Mouse (Mus musculus): ENCODE data around the gene Neurod6. TPM values are rescaled to one million over a fixed set of nuclear protein-coding genes. Genes with fewer than 3 reads are reported as not detected.

Gene Neurod6
- total and polyA plus RNA-seq, 3 experiments: not detected

GRCm38 (mm10) chr6:55683506-55683905 is 2.4 kb upstream of the Neurod6 start:
- no peak overlapping the region for H3K27ac ChIP-seq (ENCODE audit: insufficient read depth, low read depth)
- peaks cover 0 to 12% of the 10 kb centered on the region in 2 experiments; a peak in 1 of 4 replicates for H3K4me1 ChIP-seq (ENCODE audit: control insufficient read depth in 1 of 2, insufficient read depth in 2 of 2)
- no peaks in the 10 kb centered on the region for H3K27me3 ChIP-seq (replicated peaks)
- H3K4me2 ChIP-seq (ENCODE audit: insufficient read depth, low read depth, poor library complexity, severe bottlenecking): no peak overlapping the region
- no peak overlapping the region for H3K9ac ChIP-seq (ENCODE audit: insufficient read depth, low read depth)
- DNase-seq (ENCODE audit: extremely low read depth): no peak
- dilution Hi-C loops (cut with MboI; ENCODE audit: extremely low pct_ligation_motif_present, extremely low pct_unique_long_range_greater_than_20kb, low sequenced_read_pairs): no loop called here
- TF ChIP-seq GABPA (IDR thresholded peaks at IDR 0.05; ENCODE audit: insufficient replicate concordance, low read depth, low read length) (no peak), CHD2 (IDR thresholded peaks at IDR 0.05; ENCODE audit: low read length) (no peak), CTCF (conservative IDR thresholded peaks at IDR 0.05 in 1 of 2, IDR thresholded peaks at IDR 0.05 in 1 of 2; ENCODE audit: low read depth in 2 of 2, low read length in 2 of 2) (no peak), POLR2A (IDR thresholded peaks at IDR 0.05; ENCODE audit: low read depth, low read length) (no peak), ETS1 (conservative IDR thresholded peaks at IDR 0.05; ENCODE audit: low read depth, low read length) (no peak), RCOR1 (conservative IDR thresholded peaks at IDR 0.05; ENCODE audit: low read depth, low read length) (no peak), NELFE (IDR thresholded peaks at IDR 0.05; ENCODE audit: low read depth, low read length) (no peak), ZNF384 (IDR thresholded peaks at IDR 0.05; ENCODE audit: low read depth, low read length) (no peak), MAX (IDR thresholded peaks at IDR 0.05; ENCODE audit: low read length) (no peak), USF1 (IDR thresholded peaks at IDR 0.05; ENCODE audit: low read depth, low read length) (no peak), TBP (conservative IDR thresholded peaks at IDR 0.05; ENCODE audit: low read depth, low read length) (no peak), ZMIZ1 (IDR thresholded peaks at IDR 0.05; ENCODE audit: low read depth, low read length) (no peak), UBTF (IDR thresholded peaks at IDR 0.05; ENCODE audit: low read depth, low read length) (no peak), JUND (conservative IDR thresholded peaks at IDR 0.05; ENCODE audit: low read depth, low read length) (no peak)
- H3K79me2 ChIP-seq (replicated peaks; ENCODE audit: control insufficient read depth, extremely low read depth, insufficient read depth, poor library complexity, severe bottlenecking): no peaks in the 10 kb centered on the region
- in situ Hi-C loops (cut with MboI; ENCODE audit: low pct_ligation_motif_present, low pct_unique_long_range_greater_than_20kb, low sequenced_read_pairs): no loop called here
- no peak overlapping the region for H3K4me3 ChIP-seq (replicated peaks in 1 of 3; ENCODE audit: low read depth in 2 of 3, low read length in 2 of 3, poor library complexity in 1 of 3)
- H3K9me3 ChIP-seq (replicated peaks; ENCODE audit: low read length): no peaks in the 10 kb centered on the region
- no peaks in the 10 kb centered on the region for H3K36me3 ChIP-seq (replicated peaks in 1 of 2; ENCODE audit: control insufficient read depth in 1 of 2, insufficient read depth in 1 of 2, low read length in 1 of 2)

GRCm38 (mm10) chr6:55682886-55683285 is 1.8 kb upstream of the Neurod6 start:
- Histone ChIP-seq H3K79me2 (replicated peaks; ENCODE audit: control insufficient read depth, extremely low read depth, insufficient read depth, poor library complexity, severe bottlenecking) (no peaks in the 10 kb centered on the region), H3K27me3 (replicated peaks) (no peaks in the 10 kb centered on the region), H3K27ac (ENCODE audit: insufficient read depth, low read depth) (no peak overlapping the region), H3K4me1 (ENCODE audit: control insufficient read depth in 1 of 2, insufficient read depth in 2 of 2) (peaks cover 0 to 12% of the 10 kb centered on the region in 2 experiments; a peak in 1 of 4 replicates), H3K4me2 (ENCODE audit: insufficient read depth, low read depth, poor library complexity, severe bottlenecking) (no peak overlapping the region), H3K36me3 (replicated peaks in 1 of 2; ENCODE audit: control insufficient read depth in 1 of 2, insufficient read depth in 1 of 2, low read length in 1 of 2) (no peaks in the 10 kb centered on the region), H3K9ac (ENCODE audit: insufficient read depth, low read depth) (no peak overlapping the region), H3K4me3 (replicated peaks in 1 of 3; ENCODE audit: low read depth in 2 of 3, low read length in 2 of 3, poor library complexity in 1 of 3) (no peak overlapping the region), H3K9me3 (replicated peaks; ENCODE audit: low read length) (no peaks in the 10 kb centered on the region)
- DNase-seq (ENCODE audit: extremely low read depth): no peak
- dilution Hi-C loops (cut with MboI; ENCODE audit: extremely low pct_ligation_motif_present, extremely low pct_unique_long_range_greater_than_20kb, low sequenced_read_pairs) (no loop called here), in situ Hi-C loops (cut with MboI; ENCODE audit: low pct_ligation_motif_present, low pct_unique_long_range_greater_than_20kb, low sequenced_read_pairs) (no loop called here)
- TF ChIP-seq CHD2 (IDR thresholded peaks at IDR 0.05; ENCODE audit: low read length) (no peak), UBTF (IDR thresholded peaks at IDR 0.05; ENCODE audit: low read depth, low read length) (no peak), USF1 (IDR thresholded peaks at IDR 0.05; ENCODE audit: low read depth, low read length) (no peak), RAD21 (IDR thresholded peaks at IDR 0.05; ENCODE audit: low read depth, low read length) (no peak), HCFC1 (IDR thresholded peaks at IDR 0.05; ENCODE audit: low read depth, low read length) (no peak), MXI1 (IDR thresholded peaks at IDR 0.05; ENCODE audit: low read depth, low read length) (no peak), NRF1 (IDR thresholded peaks at IDR 0.05; ENCODE audit: low read depth, low read length) (no peak)
